24 mouse cellular contexts compared by ENCODE assay signal in the genomic region with DNA sequence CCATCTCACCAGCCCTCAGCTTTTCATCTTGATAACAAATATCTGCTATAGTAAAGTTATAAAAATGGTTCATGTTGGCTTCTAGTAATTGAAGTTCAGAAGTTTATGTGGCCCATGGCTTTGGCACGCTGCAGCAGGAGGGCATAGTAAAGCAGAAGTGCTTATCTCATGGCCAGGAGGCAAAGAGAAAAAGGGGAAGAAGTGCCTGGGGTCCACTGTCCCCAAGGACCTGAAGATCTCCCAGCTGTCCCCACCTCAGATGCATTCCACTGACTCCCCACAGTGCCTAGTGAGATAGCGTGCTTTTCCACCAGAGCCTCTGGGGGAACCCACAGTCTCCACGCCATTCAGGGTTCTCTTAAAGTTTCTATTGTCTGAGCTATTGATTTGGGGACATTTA. TPM values are rescaled to one million over a fixed set of nuclear protein-coding genes. Genes with fewer than 3 reads are reported as not detected.
A peak's percentile ranks its signal among the peaks of the same experiment; 100 is the strongest.
DNase-seq lines count a peak whose midpoint lies in the region; ATAC-seq lines count a peak whose summit lies in the region.
"Had no signal": no experiment of that assay in that cellular context is flagged by ENCODE, and none has a peak within 500 bp of the region (broad histone marks: within the 10 kb centered on the region; RNA-seq: fewer than 3 reads in every experiment).

No protein-coding gene starts in this region.

- H3K27ac ChIP-seq in hindbrain, embryonic 14.5 days = no peak overlapping the region
- H3K27ac ChIP-seq: embryonic facial prominence, embryonic 13.5 days; gastrocnemius, adult 2 months; hindbrain, embryonic 12.5 days; limb, embryonic 12.5 days; midbrain, embryonic 15.5 days; stomach, postnatal 0 days had no signal

- no peak overlapping the region for H3K4me3 ChIP-seq in hindbrain, embryonic 14.5 days (replicated peaks; ENCODE audit: low read length)
- H3K4me3 ChIP-seq: embryonic facial prominence, embryonic 13.5 days; erythroblast, embryonic 14.5 days; gastrocnemius, adult 2 months; hindbrain, embryonic 12.5 days; limb, embryonic 12.5 days; midbrain, embryonic 15.5 days had no signal

- H3K4me1 ChIP-seq in hindbrain, embryonic 14.5 days (replicated peaks; ENCODE audit: control insufficient read depth, insufficient read depth, low read length) = 0 out of 2 replicates have a peak, but pooled peaks cover 3% of the 10 kb centered on the region
- H3K4me1 ChIP-seq: embryonic facial prominence, embryonic 13.5 days; limb, embryonic 12.5 days; midbrain, embryonic 15.5 days had no signal

- no peaks in the 10 kb centered on the region for H3K36me3 ChIP-seq in hindbrain, embryonic 14.5 days (replicated peaks; ENCODE audit: control insufficient read depth, insufficient read depth)
- H3K36me3 ChIP-seq: embryonic facial prominence, embryonic 13.5 days; hindbrain, embryonic 12.5 days; limb, embryonic 12.5 days; midbrain, embryonic 15.5 days had no signal

- H3K4me2 ChIP-seq in hindbrain, embryonic 14.5 days (replicated peaks) = no peak overlapping the region
- H3K4me2 ChIP-seq: embryonic facial prominence, embryonic 13.5 days; hindbrain, embryonic 12.5 days; limb, embryonic 12.5 days; midbrain, embryonic 15.5 days had no signal

- H3K27me3 ChIP-seq in hindbrain, embryonic 14.5 days (ENCODE audit: control insufficient read depth, insufficient read depth, low read length) = no peaks in the 10 kb centered on the region
- H3K27me3 ChIP-seq: embryonic facial prominence, embryonic 13.5 days; hindbrain, embryonic 12.5 days; limb, embryonic 12.5 days; midbrain, embryonic 15.5 days had no signal

- 85% methylated on average over 3 of the region's 3 CpGs for WGBS in hindbrain, embryonic 14.5 days

- peak; percentile 48 to 60 for DNase-seq in spleen, postnatal 36 days (ENCODE audit: low spot score in 2 of 2)
- DNase-seq in spleen, postnatal 4 days (ENCODE audit: low spot score in 2 of 2) = no peak
- DNase-seq in MEL-GATA-1-ER (ENCODE audit: extremely low read depth, low read depth) = peak; percentile 95
- no peak for DNase-seq in cerebellum, adult 11 months
- no peak for DNase-seq in heart, postnatal 10 days
- no peak for DNase-seq in left cerebral cortex, postnatal 10 days (ENCODE audit: extremely low spot score in 1 of 2, low spot score in 2 of 2)
- no peak for DNase-seq in hindbrain, embryonic 14.5 days (ENCODE audit: low spot score)
- DNase-seq: adrenal gland, postnatal 36 days; cerebellum, adult 9-10 months; cerebellum, postnatal 36 days; embryo, embryonic 11 days; gastrocnemius, adult 2 months; gastrocnemius, postnatal 36 days; lung, postnatal 36 days; thymus, adult 18-20 months; thymus, postnatal 25 days had no signal

- H3K9ac ChIP-seq in hindbrain, embryonic 14.5 days = no peak overlapping the region
- H3K9ac ChIP-seq: embryonic facial prominence, embryonic 13.5 days; limb, embryonic 12.5 days; midbrain, embryonic 15.5 days had no signal

- ATAC-seq in megakaryocyte progenitor cell, adult 5-6 weeks (replicated peaks; ENCODE audit: poor library complexity) = peak; percentile 92
- no peak for ATAC-seq in hindbrain, embryonic 14.5 days (ENCODE audit: low FRiP score)
- ATAC-seq: forebrain, embryonic 16.5 days; midbrain, embryonic 15.5 days had no signal

- intact Hi-C loops in heart, postnatal 10 days (cut with DNase I) = no loop called here
- intact Hi-C loops in left cerebral cortex, postnatal 10 days (cut with DNase I) = no loop called here

- no peaks in the 10 kb centered on the region for H3K9me3 ChIP-seq in hindbrain, embryonic 14.5 days (ENCODE audit: control insufficient read depth, low read length)
- H3K9me3 ChIP-seq: embryonic facial prominence, embryonic 13.5 days; hindbrain, embryonic 12.5 days; limb, embryonic 12.5 days; midbrain, embryonic 15.5 days had no signal

RNA-seq across cellular contexts. Expression of a gene that starts 6.7 kb away (rescaled TPM):
- 11.1 and 17.4 TPM in 2 replicates for total RNA-seq in megakaryocyte progenitor cell, adult 5-6 weeks (2015)
- total RNA-seq in megakaryocyte progenitor cell, adult 5-6 weeks (2017) = 10.1 and 19.7 TPM in 2 replicates
- total RNA-seq in heart, postnatal 10 days (2021) = 10 to 100 TPM; 14.2 TPM
- 10 to 100 TPM; 25.8 to 26.8 TPM for total RNA-seq in left cerebral cortex, postnatal 10 days (2021)
- 37.8 and 38.1 TPM in 2 replicates for polyA plus RNA-seq in hindbrain, embryonic 14.5 days (2014; fragmentation: Nextera tagmentation; extraction: Ambion mirVana)

Comparison
In these comparisons a context has a peak if more than half of its experiments do, and no peak if none do; other contexts are left out.
1. DNase-seq: peak in spleen, postnatal 36 days (2 of 2) and MEL-GATA-1-ER (single experiment); none in spleen, postnatal 4 days (0 of 2), cerebellum, adult 11 months (single experiment), heart, postnatal 10 days (0 of 2), left cerebral cortex, postnatal 10 days (0 of 2) and hindbrain, embryonic 14.5 days (single experiment).